Mouse (Mus musculus) forebrain, embryonic 13.5 days (tissue): ENCODE measurements at regions not wholly inside any gene's neighbourhood (a gene's known extent, or its start where the extent isn't known, plus 50 kb on each side); places are given as distances from the start of the nearest gene placed in this dataset.

Experiments
- ATAC-seq: fragments of 200-750 bp; cut with Nextera tagmentation; 2 replicates; pipeline ENCODE4 v1.8.0; 2017
- H3K27ac ChIP-seq: fragments of 300-500 bp; sonication (generic); 2 replicates; pipeline ENCODE4 v1.5.1; 2015; ENCODE audit warnings: inconsistent platforms, mild to moderate bottlenecking, moderate library complexity
- H3K27me3 ChIP-seq: fragments of 300-500 bp; sonication (generic); 2 replicates; pipeline ENCODE4 v1.6.1; 2015; ENCODE audit warnings: mild to moderate bottlenecking, inconsistent platforms
- H3K36me3 ChIP-seq: fragments of 300-500 bp; sonication (generic); 2 replicates; pipeline ENCODE4 v1.6.1; 2015; ENCODE audit warnings: mild to moderate bottlenecking, inconsistent platforms; ENCODE audit not compliant: poor library complexity, severe bottlenecking
- H3K4me1 ChIP-seq: fragments of 300-500 bp; sonication (generic); 2 replicates; pipeline ENCODE4 v1.6.1; 2015; ENCODE audit warnings: inconsistent platforms
- H3K4me2 ChIP-seq: fragments of 300-500 bp; sonication (generic); 2 replicates; pipeline ENCODE4 v1.6.1; 2015; ENCODE audit warnings: inconsistent platforms, mild to moderate bottlenecking, moderate library complexity
- H3K4me3 ChIP-seq: fragments of 300-500 bp; sonication (generic); 2 replicates; pipeline ENCODE4 v1.5.1; 2015; ENCODE audit warnings: mild to moderate bottlenecking, inconsistent platforms
- H3K9ac ChIP-seq: fragments of 300-500 bp; sonication (generic); 2 replicates; pipeline ENCODE4 v1.6.1; 2015; ENCODE audit warnings: mild to moderate bottlenecking, inconsistent platforms
- H3K9me3 ChIP-seq: fragments of 300-500 bp; sonication (generic); replicated peaks from 2 replicates; pipeline ENCODE4 v1.6.1; 2016; ENCODE audit warnings: inconsistent platforms
- WGBS: fragments of 180-500 bp; shearing (Covaris S2); methylation state at CpG from one replicate; pipeline ENCODE4 v1.1.7; 2015; 5-methylcytosine and 5-hydroxymethylcytosine counted together

- no peak for ATAC-seq
- Histone ChIP-seq H3K4me3 (no peak overlapping the region), H3K27me3 (no peaks in the 10 kb centered on the region), H3K36me3 (no peaks in the 10 kb centered on the region), H3K4me2 (peak overlapping the region; percentile 35), H3K4me1 (peaks cover 13% of the 10 kb centered on the region), H3K9ac (no peak overlapping the region), H3K27ac (no peak overlapping the region; the same call in 1 of the 2 replicates), H3K9me3 (no peaks in the 10 kb centered on the region)
- WGBS, result 33% methylated on average over 10 of the region's 10 CpGs
Observed at GRCm38 (mm10) chrX:11088506-11088905, 210.6 kb upstream of the H2al1a start.

- peak; percentile 79 for ATAC-seq
Observed at GRCm38 (mm10) chrX:11090432-11090831, 208.6 kb upstream of the H2al1a start.

DNA sequence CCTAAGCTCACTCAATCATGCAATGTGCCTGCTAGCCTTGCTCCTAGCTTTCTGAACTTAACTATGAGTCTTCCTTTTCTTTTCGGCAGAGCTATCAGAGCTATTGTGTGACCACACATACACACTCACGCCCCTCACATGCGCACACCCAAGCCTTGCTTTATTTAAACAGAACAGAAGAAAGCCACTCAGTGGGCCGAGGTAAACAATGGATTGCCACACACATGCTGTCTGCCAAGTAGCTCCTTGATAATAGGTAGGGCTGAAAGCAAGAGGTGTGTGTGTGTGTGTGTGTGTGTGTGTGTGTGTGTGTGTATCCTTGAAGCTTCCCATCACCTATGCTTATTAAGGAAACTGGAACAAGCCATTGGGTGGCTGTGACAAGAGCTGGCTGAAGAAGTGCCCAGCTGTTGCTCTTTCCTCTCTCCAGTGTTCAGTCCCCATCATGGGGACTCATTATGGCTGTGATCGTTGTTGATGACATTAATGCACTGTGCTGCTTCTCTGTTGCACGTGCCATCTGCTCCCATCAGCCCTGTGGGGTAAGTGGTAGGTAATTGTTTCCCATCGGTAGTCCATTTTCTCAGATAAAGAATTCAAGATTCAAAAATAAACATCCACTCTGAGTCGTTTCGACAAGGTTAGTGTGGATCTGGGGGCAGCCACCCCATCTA is 201.3 kb upstream of the H2al1a start:
- Histone ChIP-seq H3K9ac (no peak overlapping the region), H3K27me3 (no peaks in the 10 kb centered on the region), H3K27ac (no peak overlapping the region; the same call in 1 of the 2 replicates), H3K4me2 (no peak overlapping the region), H3K9me3 (no peaks in the 10 kb centered on the region), H3K4me3 (no peak overlapping the region), H3K36me3 (no peaks in the 10 kb centered on the region), H3K4me1 (peaks cover 33% of the 10 kb centered on the region)
- 45% methylated on average over 9 of the region's 9 CpGs for WGBS
- ATAC-seq, result peak; percentile 59; the same call in 1 of the 2 replicates

More at GRCm38 (mm10) chrX:11090432-11090831, 208.6 kb upstream of the H2al1a start:
- Histone ChIP-seq H3K36me3 (no peaks in the 10 kb centered on the region), H3K9me3 (no peaks in the 10 kb centered on the region), H3K9ac (no peak overlapping the region), H3K4me2 (no peak overlapping the region), H3K4me3 (no peak overlapping the region), H3K27ac (no peak overlapping the region), H3K27me3 (no peaks in the 10 kb centered on the region), H3K4me1 (peaks cover 13% of the 10 kb centered on the region)
- WGBS, result 9% methylated on average over 7 of the region's 7 CpGs

- H3K9ac ChIP-seq, result no peak overlapping the region
- no peaks in the 10 kb centered on the region for H3K27me3 ChIP-seq
- no peaks in the 10 kb centered on the region for H3K9me3 ChIP-seq
- ATAC-seq, result no peak
- no peaks in the 10 kb centered on the region for H3K36me3 ChIP-seq
- H3K27ac ChIP-seq, result no peak overlapping the region
- H3K4me3 ChIP-seq, result no peak overlapping the region
- WGBS, result 58% methylated on average over 4 of the region's 4 CpGs
- H3K4me2 ChIP-seq, result no peak overlapping the region
- peaks cover 33% of the 10 kb centered on the region for H3K4me1 ChIP-seq
Observed at GRCm38 (mm10) chrX:11098366-11098765, 200.7 kb upstream of the H2al1a start.

DNA sequence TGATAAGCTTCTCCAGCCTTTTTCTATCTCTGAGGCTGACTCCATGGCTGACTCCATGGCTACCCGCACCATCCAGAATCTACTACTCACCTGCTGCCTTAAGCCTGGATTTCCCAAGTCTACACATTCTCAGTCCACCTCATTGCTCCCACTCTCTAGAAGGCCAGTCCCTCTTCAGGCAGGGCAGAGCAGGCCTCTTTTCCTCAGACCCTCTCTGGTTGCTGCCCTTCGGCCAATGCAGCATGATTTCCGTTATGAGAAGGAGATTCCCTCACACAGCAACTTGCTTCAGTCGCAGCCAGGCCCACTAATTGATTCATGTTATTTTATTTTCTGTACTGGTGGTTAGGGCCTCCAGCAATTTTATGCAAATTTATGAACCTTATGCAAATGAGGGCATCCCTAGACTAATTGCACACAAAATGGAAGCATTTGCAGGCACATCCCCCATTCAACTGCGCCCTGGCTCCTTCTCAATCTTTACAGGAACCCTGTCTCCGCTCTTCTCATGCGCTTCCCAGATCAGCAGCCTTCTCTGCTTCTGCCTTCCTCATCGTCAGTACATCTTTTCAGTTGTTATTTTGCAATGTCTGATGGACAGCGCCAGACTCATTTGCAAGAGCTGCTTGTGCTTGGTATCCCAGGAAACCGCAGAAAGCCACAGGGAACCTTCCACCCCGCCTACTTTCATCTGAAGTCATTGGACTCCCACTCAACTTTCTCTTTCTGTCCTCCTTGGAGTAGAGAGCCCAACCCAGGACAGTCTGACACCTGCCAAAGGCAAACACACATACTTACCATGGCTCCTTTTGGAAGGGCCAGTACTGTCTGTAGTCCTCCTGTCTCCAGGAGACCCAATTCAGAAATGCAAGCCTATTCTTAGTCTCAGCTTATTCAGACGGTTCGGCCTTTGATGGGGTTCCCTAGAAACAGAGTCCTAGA is 199.6 kb upstream of the H2al1a start:
- no peaks in the 10 kb centered on the region for H3K27me3 ChIP-seq
- H3K36me3 ChIP-seq, result no peaks in the 10 kb centered on the region
- no peaks in the 10 kb centered on the region for H3K9me3 ChIP-seq
- H3K4me2 ChIP-seq, result peak overlapping the region; percentile 40
- peaks cover 33% of the 10 kb centered on the region for H3K4me1 ChIP-seq
- H3K4me3 ChIP-seq, result no peak overlapping the region
- 36% methylated on average over 13 of the region's 13 CpGs for WGBS
- H3K27ac ChIP-seq, result peak overlapping the region; percentile 73
- no peak overlapping the region for H3K9ac ChIP-seq
- peak; percentile 77 for ATAC-seq

DNA sequence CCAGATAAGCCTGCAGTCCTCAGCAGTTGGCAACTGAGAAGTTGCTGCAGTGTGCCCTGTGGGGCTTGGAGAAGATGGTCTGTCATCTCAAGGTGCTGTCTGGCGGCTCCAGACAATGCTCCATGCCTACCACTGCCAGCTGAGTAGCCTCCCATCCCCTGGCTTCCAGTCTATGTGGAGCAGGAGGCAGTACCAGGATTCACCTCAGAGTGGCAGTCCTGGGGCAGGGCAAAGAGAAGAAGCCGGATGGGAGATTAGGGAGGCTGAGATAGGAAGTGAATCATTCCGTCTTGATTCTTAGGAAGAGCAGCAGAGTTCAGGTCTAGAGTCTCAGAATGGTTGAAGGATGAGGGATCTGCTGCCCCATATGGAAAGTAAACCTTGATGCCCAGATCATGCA is 198.1 kb upstream of the H2al1a start:
- Histone ChIP-seq H3K27me3 (no peaks in the 10 kb centered on the region), H3K4me1 (peaks cover 33% of the 10 kb centered on the region), H3K9me3 (no peaks in the 10 kb centered on the region), H3K4me3 (no peak overlapping the region), H3K27ac (no peak overlapping the region), H3K9ac (no peak overlapping the region), H3K36me3 (no peaks in the 10 kb centered on the region), H3K4me2 (no peak overlapping the region)
- ATAC-seq, result no peak
- WGBS, result 59% methylated on average over 3 of the region's 3 CpGs

GRCm38 (mm10) chrX:11131253-11131652 is 167.8 kb upstream of the H2al1a start:
- Histone ChIP-seq H3K4me1 (no peaks in the 10 kb centered on the region), H3K27ac (no peak overlapping the region), H3K9ac (no peak overlapping the region), H3K27me3 (no peaks in the 10 kb centered on the region), H3K36me3 (no peaks in the 10 kb centered on the region), H3K9me3 (no peaks in the 10 kb centered on the region), H3K4me3 (no peak overlapping the region), H3K4me2 (no peak overlapping the region)
- ATAC-seq, result no peak
- 90% methylated on average over 2 of the region's 2 CpGs for WGBS

GRCm38 (mm10) chrX:11139971-11140421 is 159.1 kb upstream of the H2al1a start:
- no peak for ATAC-seq
- Histone ChIP-seq H3K27ac (no peak overlapping the region), H3K9me3 (no peaks in the 10 kb centered on the region), H3K4me2 (no peak overlapping the region), H3K27me3 (no peaks in the 10 kb centered on the region), H3K36me3 (no peaks in the 10 kb centered on the region), H3K4me3 (no peak overlapping the region), H3K9ac (no peak overlapping the region), H3K4me1 (no peaks in the 10 kb centered on the region)
- 61% methylated on average over 8 of the region's 8 CpGs for WGBS

DNA sequence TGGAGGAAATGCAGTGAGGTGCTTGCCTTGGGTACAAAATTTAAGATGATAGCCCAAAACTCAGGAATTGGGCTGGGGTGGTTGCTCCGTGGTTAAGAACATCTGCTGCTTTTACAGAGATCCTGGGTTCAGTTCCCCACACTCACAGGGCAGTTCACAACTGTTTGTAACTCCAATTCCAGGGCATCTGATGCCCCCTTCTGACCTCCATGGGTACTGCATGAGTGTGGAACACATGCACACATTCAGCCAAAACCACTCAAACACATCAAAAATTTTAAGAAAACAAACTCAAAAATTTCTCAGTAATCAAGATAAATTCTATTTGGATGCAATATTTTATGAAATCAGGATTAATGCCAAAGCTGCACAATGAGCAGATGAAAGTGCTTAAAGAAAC is 157.8 kb upstream of the H2al1a start:
- Histone ChIP-seq H3K9me3 (no peaks in the 10 kb centered on the region), H3K4me3 (no peak overlapping the region), H3K27me3 (no peaks in the 10 kb centered on the region), H3K9ac (no peak overlapping the region), H3K4me1 (no peaks in the 10 kb centered on the region), H3K4me2 (no peak overlapping the region), H3K36me3 (no peaks in the 10 kb centered on the region), H3K27ac (no peak overlapping the region)
- 78% methylated on average over 1 of the region's 1 CpGs for WGBS
- ATAC-seq, result no peak

DNA sequence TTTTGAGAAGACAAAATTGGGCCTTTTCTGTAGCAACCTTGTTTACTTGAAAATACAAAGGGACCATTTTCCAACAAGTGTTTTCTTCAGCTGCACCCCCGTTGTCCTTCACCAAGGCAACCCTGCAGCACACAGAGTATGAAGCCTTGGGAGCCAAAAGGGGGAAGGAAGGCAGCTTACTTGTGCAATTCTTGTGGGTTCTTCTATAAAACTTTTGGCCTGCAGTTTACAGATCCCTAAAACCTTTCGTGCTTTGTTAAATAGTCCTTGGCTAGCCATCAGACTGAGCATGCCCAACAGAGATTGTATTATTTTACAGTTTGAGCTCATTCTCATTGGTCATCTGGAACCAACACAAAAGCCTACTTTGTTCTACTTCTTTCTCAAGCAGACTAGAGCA is 140.6 kb upstream of the H2al1a start:
- WGBS, result 64% methylated on average over 2 of the region's 2 CpGs
- Histone ChIP-seq H3K4me3 (no peak overlapping the region), H3K27me3 (no peaks in the 10 kb centered on the region), H3K27ac (no peak overlapping the region), H3K4me1 (no peaks in the 10 kb centered on the region), H3K9me3 (no peaks in the 10 kb centered on the region), H3K36me3 (no peaks in the 10 kb centered on the region), H3K4me2 (no peak overlapping the region), H3K9ac (no peak overlapping the region)
- no peak for ATAC-seq

- no peaks in the 10 kb centered on the region for H3K4me1 ChIP-seq
- ATAC-seq, result no peak
Observed at GRCm38 (mm10) chrX:11170416-11170815, 128.6 kb upstream of the H2al1a start.

GRCm38 (mm10) chrX:11180194-11180816 is 118.8 kb upstream of the H2al1a start:
- ATAC-seq, result no peak
- no peaks in the 10 kb centered on the region for H3K36me3 ChIP-seq

More at GRCm38 (mm10) chrX:11170416-11170815, 128.6 kb upstream of the H2al1a start:
- H3K27me3 ChIP-seq, result no peaks in the 10 kb centered on the region
- H3K36me3 ChIP-seq, result no peaks in the 10 kb centered on the region
- H3K9ac ChIP-seq, result no peak overlapping the region
- WGBS, result 96% methylated on average over 3 of the region's 3 CpGs
- H3K9me3 ChIP-seq, result no peaks in the 10 kb centered on the region
- no peak overlapping the region for H3K27ac ChIP-seq
- no peak overlapping the region for H3K4me2 ChIP-seq
- no peak overlapping the region for H3K4me3 ChIP-seq

More at GRCm38 (mm10) chrX:11180194-11180816, 118.8 kb upstream of the H2al1a start:
- WGBS, result 84% methylated on average over 7 of the region's 7 CpGs
- Histone ChIP-seq H3K4me1 (no peaks in the 10 kb centered on the region), H3K4me2 (no peak overlapping the region), H3K4me3 (no peak overlapping the region), H3K9ac (no peak overlapping the region), H3K9me3 (no peaks in the 10 kb centered on the region), H3K27ac (no peak overlapping the region), H3K27me3 (no peaks in the 10 kb centered on the region)
